Mouse (Mus musculus): ENCODE results near the gene Mrpl51. TPM values are rescaled to one million over a fixed set of nuclear protein-coding genes. Genes with fewer than 3 reads are reported as not detected.

The Mrpl51 gene
- polyA plus RNA-seq (2015; fragmentation: Nextera tagmentation; extraction: Ambion mirVana): 151 and 154 TPM in 2 replicates

DNA sequence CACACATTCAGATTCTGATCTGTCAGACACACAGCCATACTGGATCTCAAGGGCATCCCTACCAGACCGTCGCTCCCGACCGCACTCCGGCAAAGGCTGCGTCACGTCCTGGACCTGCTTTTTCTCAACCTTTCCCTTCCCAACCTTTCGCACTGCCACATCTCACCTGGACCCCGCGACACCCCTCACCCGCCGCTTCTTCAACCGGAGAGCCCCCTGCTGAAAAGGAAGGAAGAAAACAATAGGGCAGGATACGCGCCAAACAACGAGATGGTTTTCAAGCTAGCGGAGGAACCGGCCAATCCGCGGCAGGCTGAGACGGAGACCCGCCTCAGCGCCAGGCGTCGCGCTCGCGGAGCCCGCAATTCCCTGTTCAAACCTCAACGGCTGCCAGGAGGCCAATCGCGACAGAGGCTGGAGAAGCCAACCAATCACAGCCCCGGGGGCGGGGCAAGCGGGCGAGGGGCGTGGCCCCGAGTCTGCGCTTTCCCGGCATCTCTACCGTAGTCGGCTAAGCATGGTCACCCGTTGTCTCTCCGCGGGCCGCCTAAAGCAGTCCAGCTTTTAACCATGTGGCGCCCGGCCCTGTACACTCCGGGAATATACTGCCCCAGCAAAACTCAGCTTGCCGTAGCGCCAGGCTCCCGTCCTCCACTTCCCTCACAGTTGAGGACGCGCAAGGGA is at the start of gene Mrpl51, which contains the start of gene Ncapd2:
Gene Mrpl51, plus strand, starts transcription at position 470 of the 684 bp plus-strand sequence.
Gene Ncapd2, minus strand, starts transcription at position 370 of the 684 bp plus-strand sequence.
- Histone ChIP-seq H3K27ac (ENCODE audit: low read length) (peak within 1 kb of the TSS; percentile 98), H3K4me3 (ENCODE audit: low read depth, low read length) (peak within 1 kb of the TSS; percentile 84), H3K27me3 (replicated peaks; ENCODE audit: insufficient read depth, low read length) (no peaks in the 10 kb centered on the region), H3K36me3 (ENCODE audit: insufficient read depth, low read length) (no peaks in the 10 kb centered on the region), H3K4me1 (ENCODE audit: insufficient read depth, low read depth, low read length) (peaks cover 6% of the 10 kb centered on the region; the same call in 1 of the 2 replicates), H3K4me2 (replicated peaks; ENCODE audit: low read depth, low read length) (peak within 1 kb of the TSS; percentile 74), H3K9me3 (ENCODE audit: low read length) (no peaks in the 10 kb centered on the region), H3K9ac (replicated peaks; ENCODE audit: low read depth) (peak within 1 kb of the TSS; percentile 64)
- ATAC-seq (peak; percentile 97), DNase-seq (ENCODE audit: low spot score) (peak; percentile 98)
- TF ChIP-seq EP300 (IDR thresholded peaks at IDR 0.05): no peak
- TF ChIP-seq CTCF (IDR thresholded peaks at IDR 0.05): no peak; the same call in 1 of the 2 replicates
- WGBS: 2% methylated on average over 54 of the region's 54 CpGs

DNA sequence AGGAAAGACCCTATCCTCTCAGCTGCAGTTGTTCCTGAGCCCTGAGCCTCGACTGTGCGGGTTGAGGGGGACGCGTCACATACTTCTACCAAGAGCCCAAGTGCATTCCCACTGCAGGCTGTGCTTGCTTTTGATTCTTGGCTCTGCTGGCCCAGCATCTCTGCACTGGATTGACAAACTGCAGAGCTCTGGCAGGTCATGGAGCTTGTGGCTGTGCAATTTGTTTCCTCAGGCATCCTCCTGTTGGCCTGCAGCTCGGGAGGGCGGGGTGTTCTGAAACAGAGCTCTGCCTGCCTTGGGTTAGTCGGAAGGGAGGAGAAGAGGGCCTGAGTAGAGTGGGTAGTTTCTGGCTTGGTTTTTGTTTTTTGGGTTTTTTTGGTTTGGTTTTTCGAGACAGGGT is 49.2 kb upstream of the Mrpl51 start:
- Histone ChIP-seq H3K36me3 (ENCODE audit: insufficient read depth, low read length) (peaks cover 15% of the 10 kb centered on the region), H3K9me3 (ENCODE audit: low read length) (no peaks in the 10 kb centered on the region), H3K4me2 (replicated peaks; ENCODE audit: low read depth, low read length) (no peak overlapping the region), H3K27me3 (replicated peaks; ENCODE audit: insufficient read depth, low read length) (no peaks in the 10 kb centered on the region), H3K4me1 (ENCODE audit: insufficient read depth, low read depth, low read length) (no peaks in the 10 kb centered on the region), H3K9ac (replicated peaks; ENCODE audit: low read depth) (no peak overlapping the region), H3K27ac (ENCODE audit: low read length) (no peak overlapping the region), H3K4me3 (ENCODE audit: low read depth, low read length) (no peak overlapping the region)
- ATAC-seq (no peak), DNase-seq (ENCODE audit: low spot score) (no peak)
- 91% methylated on average over 8 of the region's 8 CpGs for WGBS
- TF ChIP-seq EP300 (IDR thresholded peaks at IDR 0.05) (no peak), CTCF (IDR thresholded peaks at IDR 0.05) (no peak)

DNA sequence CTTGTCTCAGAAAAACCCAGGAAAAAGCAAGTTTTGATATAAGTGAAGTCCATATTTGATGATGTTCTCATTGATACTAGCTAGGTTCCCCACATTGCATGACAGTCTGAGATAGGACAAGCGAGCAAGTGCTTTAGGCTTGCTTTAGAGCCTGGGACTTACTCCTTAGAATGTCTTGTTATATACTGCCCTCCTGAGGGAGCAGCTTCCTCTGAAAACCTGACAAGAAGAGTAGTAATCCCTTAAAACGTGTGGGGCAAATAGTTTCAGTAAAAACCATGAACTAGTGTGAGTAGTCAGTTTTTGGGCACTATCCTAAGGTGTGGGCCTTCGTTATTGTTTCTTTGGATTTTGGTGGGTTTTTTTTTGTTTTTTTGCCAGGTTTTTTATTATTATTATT is 48.5 kb upstream of the Mrpl51 start:
- no peak for TF ChIP-seq EP300 (IDR thresholded peaks at IDR 0.05)
- no peak for TF ChIP-seq CTCF (IDR thresholded peaks at IDR 0.05)
- Histone ChIP-seq H3K4me2 (replicated peaks; ENCODE audit: low read depth, low read length) (no peak overlapping the region), H3K36me3 (ENCODE audit: insufficient read depth, low read length) (peaks cover 15% of the 10 kb centered on the region), H3K27me3 (replicated peaks; ENCODE audit: insufficient read depth, low read length) (no peaks in the 10 kb centered on the region), H3K4me1 (ENCODE audit: insufficient read depth, low read depth, low read length) (no peaks in the 10 kb centered on the region), H3K4me3 (ENCODE audit: low read depth, low read length) (no peak overlapping the region), H3K9me3 (ENCODE audit: low read length) (no peaks in the 10 kb centered on the region), H3K9ac (replicated peaks; ENCODE audit: low read depth) (no peak overlapping the region), H3K27ac (ENCODE audit: low read length) (no peak overlapping the region)
- DNase-seq (ENCODE audit: low spot score): no peak
- WGBS: 74% methylated on average over 3 of the region's 3 CpGs
- no peak for ATAC-seq

DNA sequence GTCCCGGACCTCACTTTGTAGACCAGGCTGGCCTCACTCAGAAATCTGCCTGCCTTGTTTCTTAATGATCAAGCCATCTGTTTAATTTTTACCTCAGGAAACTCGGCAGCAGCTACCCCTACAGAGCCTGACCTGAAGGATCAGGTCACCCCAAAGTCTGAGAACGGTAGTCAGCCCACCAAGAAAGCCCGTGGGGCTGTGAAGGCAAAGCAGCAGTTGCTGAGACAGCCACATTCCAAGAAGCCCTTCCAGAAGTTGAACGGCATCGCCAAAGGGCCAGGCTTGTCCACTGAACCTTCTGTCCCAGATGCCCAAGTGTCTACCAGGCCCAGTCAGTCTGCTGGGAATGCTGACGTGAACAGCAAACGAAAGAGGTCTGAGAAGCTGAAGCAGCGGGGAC is 47.7 kb upstream of the Mrpl51 start:
- no peak for TF ChIP-seq CTCF (IDR thresholded peaks at IDR 0.05)
- no peak for TF ChIP-seq EP300 (IDR thresholded peaks at IDR 0.05)
- 76% methylated on average over 9 of the region's 9 CpGs for WGBS
- Histone ChIP-seq H3K4me3 (ENCODE audit: low read depth, low read length) (no peak overlapping the region), H3K4me2 (replicated peaks; ENCODE audit: low read depth, low read length) (no peak overlapping the region), H3K9ac (replicated peaks; ENCODE audit: low read depth) (no peak overlapping the region), H3K36me3 (ENCODE audit: insufficient read depth, low read length) (peaks cover 15% of the 10 kb centered on the region), H3K27ac (ENCODE audit: low read length) (no peak overlapping the region), H3K27me3 (replicated peaks; ENCODE audit: insufficient read depth, low read length) (no peaks in the 10 kb centered on the region), H3K4me1 (ENCODE audit: insufficient read depth, low read depth, low read length) (no peaks in the 10 kb centered on the region), H3K9me3 (ENCODE audit: low read length) (no peaks in the 10 kb centered on the region)
- ATAC-seq (no peak), DNase-seq (ENCODE audit: low spot score) (no peak)

DNA sequence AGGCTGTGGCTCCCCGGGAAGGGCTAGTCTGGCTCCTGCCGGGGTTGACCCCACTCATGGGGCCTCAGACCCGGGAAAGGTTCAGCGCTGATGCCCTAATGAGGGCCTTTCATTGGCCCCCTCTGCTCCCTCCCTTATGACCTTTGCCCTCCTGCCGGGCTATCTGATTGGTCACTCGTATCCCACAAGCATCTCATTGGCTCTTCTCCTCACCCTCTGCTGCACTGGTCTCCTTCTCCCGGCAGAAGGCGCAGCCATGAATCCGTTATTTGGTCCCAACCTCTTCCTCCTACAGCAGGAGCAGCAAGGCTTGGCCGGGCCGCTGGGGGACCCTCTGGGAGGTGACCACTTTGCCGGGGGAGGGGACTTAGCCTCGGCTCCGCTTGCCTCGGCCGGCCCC is 46.6 kb upstream of the Mrpl51 start, which contains the start of gene Iffo1:
Gene Iffo1, plus strand, starts transcription at position 241 of the 400 bp plus-strand sequence.
- Histone ChIP-seq H3K9me3 (ENCODE audit: low read length) (no peaks in the 10 kb centered on the region), H3K27me3 (replicated peaks; ENCODE audit: insufficient read depth, low read length) (no peaks in the 10 kb centered on the region), H3K4me2 (replicated peaks; ENCODE audit: low read depth, low read length) (peak within 1 kb of the TSS; percentile 88), H3K27ac (ENCODE audit: low read length) (peak within 1 kb of the TSS; percentile 57; the same call in 1 of the 2 replicates), H3K36me3 (ENCODE audit: insufficient read depth, low read length) (peaks cover 11% of the 10 kb centered on the region), H3K9ac (replicated peaks; ENCODE audit: low read depth) (peak within 1 kb of the TSS; percentile 66), H3K4me3 (ENCODE audit: low read depth, low read length) (peak within 1 kb of the TSS; percentile 55), H3K4me1 (ENCODE audit: insufficient read depth, low read depth, low read length) (no peaks in the 10 kb centered on the region)
- WGBS: 1% methylated on average over 14 of the region's 16 CpGs
- peak; percentile 72 for TF ChIP-seq CTCF (IDR thresholded peaks at IDR 0.05)
- TF ChIP-seq EP300 (IDR thresholded peaks at IDR 0.05): no peak
- peak; percentile 96 for DNase-seq (ENCODE audit: low spot score)
- ATAC-seq: peak; percentile 95

DNA sequence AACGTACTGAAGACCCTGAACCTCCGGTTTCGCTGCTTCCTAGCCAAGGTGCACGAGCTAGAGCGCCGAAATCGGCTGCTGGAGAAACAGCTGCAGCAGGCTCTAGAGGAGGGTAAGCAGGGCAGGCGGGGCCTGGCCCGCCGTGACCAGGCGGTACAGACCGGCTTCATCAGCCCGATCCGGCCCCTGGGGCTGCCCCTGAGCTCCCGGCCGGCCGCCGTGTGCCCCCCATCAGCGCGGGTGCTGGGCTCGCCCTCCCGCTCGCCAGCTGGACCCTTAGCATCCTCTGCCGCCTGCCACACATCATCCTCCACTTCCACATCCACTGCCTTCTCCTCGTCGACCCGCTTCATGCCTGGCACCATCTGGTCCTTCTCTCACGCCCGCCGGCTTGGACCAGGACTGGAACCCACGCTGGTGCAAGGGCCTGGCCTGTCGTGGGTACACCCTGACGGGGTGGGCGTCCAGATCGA is 46.1 kb upstream of the Mrpl51 start:
- peak; percentile 35 for DNase-seq (ENCODE audit: low spot score)
- ATAC-seq: peak; percentile 49
- Histone ChIP-seq H3K4me1 (ENCODE audit: insufficient read depth, low read depth, low read length) (no peaks in the 10 kb centered on the region), H3K4me2 (replicated peaks; ENCODE audit: low read depth, low read length) (peak overlapping the region; percentile 88), H3K27ac (ENCODE audit: low read length) (peak overlapping the region; percentile 57; the same call in 1 of the 2 replicates), H3K4me3 (ENCODE audit: low read depth, low read length) (peak overlapping the region; percentile 55), H3K27me3 (replicated peaks; ENCODE audit: insufficient read depth, low read length) (no peaks in the 10 kb centered on the region), H3K36me3 (ENCODE audit: insufficient read depth, low read length) (peaks cover 6% of the 10 kb centered on the region), H3K9me3 (ENCODE audit: low read length) (no peaks in the 10 kb centered on the region), H3K9ac (replicated peaks; ENCODE audit: low read depth) (peak overlapping the region; percentile 66)
- TF ChIP-seq CTCF (IDR thresholded peaks at IDR 0.05) (no peak), EP300 (IDR thresholded peaks at IDR 0.05) (no peak)
- 9% methylated on average over 33 of the region's 35 CpGs for whole genome bisulfite sequencing
